Mouse (Mus musculus) embryo, embryonic 11.5 days (tissue): Measurements from ENCODE around the gene Ppp1r10.
A peak's percentile ranks its signal among the peaks of the same experiment; 100 is the strongest.
"Not testable (repeated sequence)": the region's sequence is repeated elsewhere in the genome, so short reads cannot be mapped to it uniquely, and the experiment has no call there.

ENCODE experiments used
- DNase-seq: peaks from one replicate; pipeline ENCODE4 v3.0.0-alpha.2; 2012; ENCODE audit warnings: low read depth, low spot score

Ppp1r10 gene

GRCm38 (mm10) chr17:35930627-35931026 is 14.4 kb downstream of the Ppp1r10 start:
- DNase-seq = no peak

DNA sequence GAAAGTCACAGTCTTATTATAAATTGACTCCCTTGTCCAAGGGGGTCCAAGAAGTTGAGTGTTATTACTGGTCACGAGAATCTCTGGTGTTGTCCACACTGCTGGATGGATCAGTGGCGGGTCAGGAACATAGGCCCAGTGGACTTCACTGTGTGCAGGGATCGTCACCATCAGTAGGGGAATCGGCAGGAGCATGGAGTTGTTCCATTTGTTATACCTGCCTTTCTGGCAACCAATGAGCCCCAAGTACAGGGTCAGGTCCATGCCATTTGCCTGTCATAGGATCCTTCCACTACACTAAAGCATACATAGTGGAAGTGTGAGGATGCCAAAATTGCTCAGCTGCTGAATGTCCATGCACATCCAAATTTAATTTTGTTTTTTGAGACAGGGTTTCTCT is 16.4 kb downstream of the Ppp1r10 start:
- DNase-seq = no peak

GRCm38 (mm10) chr17:35935763-35936162 is 19.5 kb downstream of the Ppp1r10 start:
- DNase-seq = not testable (repeated sequence)

DNA sequence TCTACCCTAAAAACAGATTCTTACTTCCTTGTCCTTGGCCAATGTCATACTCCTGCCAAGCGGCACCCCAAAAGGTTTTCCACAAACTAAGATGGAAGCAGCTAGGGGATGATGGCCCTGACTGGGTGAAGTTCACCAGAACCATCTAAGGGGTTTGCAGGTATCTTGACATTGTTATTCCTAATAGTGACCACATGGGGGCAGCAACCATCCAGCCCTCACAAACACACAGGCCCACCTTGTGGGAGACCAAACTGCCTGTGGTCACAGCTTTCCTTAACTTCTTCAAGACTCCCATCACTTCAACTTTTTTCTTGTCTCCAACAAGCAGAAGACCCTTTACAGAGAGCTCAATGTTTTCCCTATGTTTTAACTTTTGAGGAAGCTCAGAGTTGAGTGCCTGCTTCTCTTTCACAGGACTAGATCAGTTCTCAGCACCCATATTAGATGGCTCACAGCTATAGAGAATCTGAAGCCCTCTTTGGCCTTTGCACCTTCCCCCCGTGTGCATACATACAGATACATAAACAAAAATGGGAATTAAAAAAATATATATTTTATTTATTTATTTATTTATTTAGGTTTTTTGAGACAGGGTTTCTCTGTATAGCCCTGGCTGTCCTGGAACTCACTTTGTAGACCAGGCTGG is 21.6 kb downstream of the Ppp1r10 start:
- peak; percentile 53 for DNase-seq

- no peak for DNase-seq
Observed at GRCm38 (mm10) chr17:35939108-35939507, 22.9 kb downstream of the Ppp1r10 start.

- no peak for DNase-seq
Observed at GRCm38 (mm10) chr17:35939941-35940340, 23.7 kb downstream of the Ppp1r10 start.

- not testable (repeated sequence) for DNase-seq
Observed at GRCm38 (mm10) chr17:35950946-35951345, 34.7 kb downstream of the Ppp1r10 start.

DNA sequence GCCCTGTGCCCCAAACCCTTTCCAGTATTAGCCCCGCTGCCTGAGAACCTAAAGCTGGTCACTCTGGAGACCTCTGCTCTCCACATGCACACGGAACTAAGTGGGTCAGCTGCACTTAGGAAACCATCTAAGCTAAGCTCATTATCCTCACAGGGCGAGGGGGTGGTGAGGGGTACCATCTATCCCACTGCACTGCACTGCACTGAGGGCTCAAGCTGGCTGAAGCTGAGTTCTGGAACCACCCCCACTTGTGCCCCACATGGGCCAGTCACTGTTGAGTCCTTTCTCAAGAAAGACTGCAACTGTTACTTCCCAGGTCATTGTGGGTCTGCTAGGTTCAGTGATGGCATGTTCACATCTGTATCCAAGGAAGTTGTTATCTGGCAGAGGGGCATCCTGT is 36.3 kb downstream of the Ppp1r10 start:
- not testable (repeated sequence) for DNase-seq

DNA sequence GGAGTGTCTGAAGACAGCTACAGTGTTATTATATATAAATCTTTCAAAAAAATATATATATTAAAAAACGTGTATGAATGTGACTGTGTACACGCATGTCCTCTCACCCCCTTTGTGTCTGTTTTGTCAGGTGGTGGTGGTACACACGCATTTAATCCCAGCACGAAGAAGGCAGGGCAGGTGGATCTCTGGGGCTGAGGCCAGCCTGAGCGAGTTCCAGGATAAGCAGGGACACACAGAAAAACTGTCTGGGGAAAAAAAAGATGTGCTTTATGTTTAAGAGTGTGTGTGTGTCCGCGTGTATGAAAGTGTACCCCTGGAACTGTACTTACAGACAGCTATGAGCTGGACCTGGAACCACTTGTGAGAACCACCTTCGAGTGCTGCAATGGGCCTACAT is 38.4 kb downstream of the Ppp1r10 start:
- DNase-seq = no peak

GRCm38 (mm10) chr17:35958533-35959223 is 42.4 kb downstream of the Ppp1r10 start:
- no peak for DNase-seq

- no peak for DNase-seq
Observed at GRCm38 (mm10) chr17:35963279-35963678, 47.0 kb downstream of the Ppp1r10 start.

DNA sequence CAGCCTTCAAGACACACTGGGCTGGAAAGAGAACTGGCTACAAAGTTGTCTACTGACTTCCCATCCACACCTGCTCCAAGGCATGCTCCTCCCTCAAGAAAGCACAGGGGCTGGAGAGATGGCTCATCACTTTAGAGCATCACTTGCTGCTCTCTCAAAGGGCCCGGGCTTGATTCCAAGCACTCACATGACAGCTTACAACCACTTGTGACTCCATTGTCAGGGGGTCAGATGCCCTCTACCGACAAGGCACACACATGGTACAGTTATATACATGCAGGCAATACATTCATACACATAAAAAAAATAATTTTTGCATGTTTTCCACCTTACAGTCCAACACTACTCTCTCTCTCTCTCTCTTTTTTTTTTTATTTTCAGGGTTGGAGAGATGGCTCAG is 51.4 kb downstream of the Ppp1r10 start:
- DNase-seq = no peak

- peak; percentile 94 for DNase-seq
Observed at GRCm38 (mm10) chr17:35969418-35970389, 53.5 kb downstream of the Ppp1r10 start, which contains the start of gene Abcf1. Gene Abcf1 (minus strand): TSS chr17:35969761.

GRCm38 (mm10) chr17:35972131-35972530 is 55.9 kb downstream of the Ppp1r10 start:
- no peak for DNase-seq

- peak; percentile 77 for DNase-seq
Observed at GRCm38 (mm10) chr17:35978811-35979400, 62.7 kb downstream of the Ppp1r10 start.

DNA sequence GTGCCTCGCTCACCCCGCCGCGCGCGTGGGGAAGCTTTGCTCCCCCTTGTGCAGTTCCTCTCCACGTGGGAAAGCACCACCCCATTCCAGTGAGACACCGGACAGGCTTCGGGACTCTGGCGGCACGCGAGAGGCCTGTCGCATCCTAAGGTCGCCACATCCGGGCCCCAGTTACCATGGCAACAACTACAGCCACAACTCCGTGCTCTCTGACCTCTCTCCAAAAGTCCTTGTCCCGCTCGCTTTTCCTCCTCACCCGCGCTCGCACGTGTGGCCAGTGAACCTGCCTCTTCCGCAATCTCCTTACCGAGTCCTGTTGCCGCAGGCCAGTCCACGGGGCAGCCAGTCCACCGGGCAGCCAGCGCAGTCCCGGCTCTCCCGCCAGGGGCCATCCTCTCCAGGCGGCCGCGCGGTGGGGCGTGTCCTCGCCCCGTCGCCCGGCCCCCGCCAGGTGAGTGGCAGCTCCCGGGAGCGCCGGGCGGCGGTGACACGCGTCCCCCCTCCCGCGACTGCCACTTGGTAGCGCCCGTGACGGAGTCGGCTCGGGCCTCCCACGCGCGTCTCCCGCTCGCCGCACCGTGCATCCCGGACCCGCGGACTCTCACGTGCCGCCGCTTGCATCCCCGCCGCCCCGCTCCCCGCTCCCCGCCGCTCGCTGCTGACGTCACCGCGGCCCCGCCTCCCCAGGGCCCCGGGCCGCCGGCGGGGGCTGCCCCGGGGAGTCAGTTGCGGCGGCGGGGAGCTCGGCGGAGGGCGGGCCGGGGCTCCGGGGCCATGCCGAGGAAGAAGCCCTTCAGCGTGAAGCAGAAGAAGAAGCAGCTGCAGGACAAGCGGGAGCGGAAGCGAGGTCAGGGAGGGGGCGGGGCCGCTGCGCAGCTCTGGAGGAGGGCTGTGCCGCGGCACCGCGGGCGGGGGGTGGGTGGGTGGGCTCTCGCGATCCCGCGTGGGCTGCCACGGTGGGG is 63.4 kb downstream of the Ppp1r10 start, which contains the start of the genes Gnl1 and Prr3:
Gene Gnl1 (plus strand): TSS at position 451 of the 962 bp plus-strand sequence.
Gene Prr3 (minus strand): TSS at position 836 of the 962 bp plus-strand sequence.
- peak; percentile 88 for DNase-seq

GRCm38 (mm10) chr17:35980363-35980754 is 64.1 kb downstream of the Ppp1r10 start:
- no peak for DNase-seq

GRCm38 (mm10) chr17:35981776-35982175 is 65.5 kb downstream of the Ppp1r10 start:
- DNase-seq = no peak
